ENCODE assay signal across 20 mouse cellular contexts in genomic region chr11:118136172-118136632, GRCm38 (mm10). TPM values are rescaled to one million over a fixed set of nuclear protein-coding genes. Genes with fewer than 3 reads are reported as not detected.
A peak's percentile ranks its signal among the peaks of the same experiment; 100 is the strongest.
DNase-seq lines count a peak whose midpoint lies in the region; ATAC-seq and TF ChIP-seq lines count a peak whose summit lies in the region.
"Had no signal": no experiment of that assay in that cellular context is flagged by ENCODE, and none has a peak within 500 bp of the region (broad histone marks: within the 10 kb centered on the region; RNA-seq: fewer than 3 reads in every experiment).

No protein-coding gene starts in this region.

- intact Hi-C loops in heart, adult 2 months (cut with DNase I) = no loop called here

- H3K27ac ChIP-seq in heart, adult 2 months = peak overlapping the region; percentile 59
- H3K27ac ChIP-seq: forebrain, embryonic 13.5 days; hindbrain, embryonic 14.5 days; intestine, embryonic 15.5 days; kidney, postnatal 0 days; liver, embryonic 14.5 days; lung, embryonic 15.5 days had no signal

- H3K4me1 ChIP-seq in heart, adult 2 months (ENCODE audit: control insufficient read depth, insufficient read depth, low read length) = peaks cover 21% of the 10 kb centered on the region

- no peak for DNase-seq in heart, adult 2 months
- no peak for DNase-seq in heart, adult 8-10 months (ENCODE audit: low spot score)
- peak; percentile 40 for DNase-seq in brain, adult 2 months (ENCODE audit: low read depth, low spot score)
- peak; percentile 29 to 35 for DNase-seq in cerebellum, postnatal 10 days
- no peak for DNase-seq in adrenal gland, adult 8-10 months
- no peak for DNase-seq in urinary bladder, postnatal 36 days (ENCODE audit: low spot score in 2 of 2)
- DNase-seq in kidney, adult 8-10 months = no peak
- DNase-seq: adrenal gland, adult 2 months; gastrocnemius, postnatal 14 days; heart, postnatal 10 days; lung, postnatal 4 days; thymus, postnatal 14 days had no signal

- H3K9ac ChIP-seq in heart, adult 2 months (ENCODE audit: low read depth, low read length) = no peak overlapping the region
- H3K9ac ChIP-seq: forebrain, embryonic 13.5 days; hindbrain, embryonic 14.5 days; intestine, embryonic 15.5 days; liver, embryonic 14.5 days; lung, embryonic 15.5 days had no signal

- no peak overlapping the region for H3K4me3 ChIP-seq in heart, adult 2 months
- H3K4me3 ChIP-seq: forebrain, embryonic 13.5 days; intestine, embryonic 15.5 days; lung, embryonic 15.5 days had no signal

- TF ChIP-seq CTCF in heart, adult 2 months (IDR thresholded peaks at IDR 0.05) = no peak

- H3K27me3 ChIP-seq in heart, adult 2 months (ENCODE audit: control insufficient read depth, insufficient read depth, low read length) = no peaks in the 10 kb centered on the region
- H3K27me3 ChIP-seq: forebrain, embryonic 13.5 days; intestine, embryonic 15.5 days; lung, embryonic 15.5 days had no signal

- H3K79me2 ChIP-seq in heart, adult 2 months (replicated peaks; ENCODE audit: control insufficient read depth, insufficient read depth, low read length) = no peaks in the 10 kb centered on the region

- 37% methylated on average over 5 of the region's 5 CpGs for WGBS in heart, adult 2 months

- ATAC-seq in megakaryocyte, adult 5-6 weeks (ENCODE audit: poor library complexity, severe bottlenecking) = peak; percentile 45; the same call in 1 of the 2 replicates
- ATAC-seq: forebrain, embryonic 13.5 days; intestine, embryonic 15.5 days had no signal

- H3K36me3 ChIP-seq in heart, adult 2 months (ENCODE audit: control insufficient read depth, insufficient read depth, low read length) = no peaks in the 10 kb centered on the region
- H3K36me3 ChIP-seq: intestine, embryonic 15.5 days; lung, embryonic 15.5 days had no signal

- TF ChIP-seq POLR2A in heart, adult 2 months (IDR thresholded peaks at IDR 0.05; ENCODE audit: insufficient read depth, low read depth, low read length) = no peak

- TF ChIP-seq EP300 in heart, adult 2 months (IDR thresholded peaks at IDR 0.05; ENCODE audit: insufficient read depth, low read depth, low read length) = no peak

RNA-seq across cellular contexts. Expression of gene Dnah17, which starts 5.8 kb away (rescaled TPM):
- total RNA-seq in heart, adult 2 months (2021) = under 1 TPM; 0.11 to 0.26 TPM
- polyA plus RNA-seq in heart, adult 2 months (2012; rRNA removed) = 0.03 and 0.08 TPM in 2 replicates
- under 1 TPM; 0.03 to 0.66 (median 0.07) TPM for total RNA-seq in heart, adult 8-10 months (2022)
- under 0.01 TPM in 1 of 2 replicates, not detected in the other for total RNA-seq in megakaryocyte, adult 5-6 weeks (2015)
- under 0.01 TPM in 2 replicates for total RNA-seq in megakaryocyte, adult 5-6 weeks (2017)
- total RNA-seq in adrenal gland, adult 8-10 months (2022) = under 1 TPM in 3 of 4 experiments, not detected in 1; 0.03 to 0.12 (median 0.03) TPM
- total RNA-seq: common myeloid progenitor, adult 5-6 weeks had no signal

Comparison
In these comparisons a context has a peak if more than half of its experiments do, and no peak if none do; other contexts are left out.
1. DNase-seq: peak in brain, adult 2 months (single experiment) and cerebellum, postnatal 10 days (2 of 2); none in heart, adult 2 months (0 of 2), heart, adult 8-10 months (single experiment), adrenal gland, adult 8-10 months (single experiment), urinary bladder, postnatal 36 days (0 of 2) and kidney, adult 8-10 months (0 of 2).